Mouse (Mus musculus) E14TG2a.4 (cell line): ENCODE measurements around the gene Mtfr1l.

Experiments used
- CTCF ChIP-seq: conservative IDR thresholded peaks from 2 replicates; pipeline ENCODE4 v1.5.1; 2014; ENCODE audit warnings: low read length
- NANOG ChIP-seq: IDR thresholded peaks from 2 replicates; pipeline ENCODE4 v1.6.1; 2014; ENCODE audit warnings: borderline replicate concordance, low read length, mixed read lengths
- POU5F1 ChIP-seq: IDR thresholded peaks from 2 replicates; pipeline ENCODE4 v1.6.1; 2014; ENCODE audit warnings: low read length, borderline replicate concordance

- TF ChIP-seq CTCF = no peak
- no peak for TF ChIP-seq POU5F1
- TF ChIP-seq NANOG = no peak
Measured at GRCm38 (mm10) chr4:134501095-134501494, 34.1 kb downstream of the Mtfr1l start.
